Mouse (Mus musculus) heart, postnatal 25 days (tissue): ENCODE measurements at regions not wholly inside any gene's neighbourhood (a gene's known extent, or its start where the extent isn't known, plus 50 kb on each side); places are given as distances from the start of the nearest gene placed in this dataset.

Source experiments
- DNase-seq: peaks from one replicate; pipeline ENCODE4 v3.0.0; 2022; ENCODE audit warnings: low spot score
- intact Hi-C: fragments of 180-260 bp; cut with DNase I; formaldehyde crosslinking; loops from one replicate; pipeline ENCODE4 v1.15.1; 2025

GRCm38 (mm10) chr9:100404426-100404825 lies 82.2 kb downstream of the Il20rb start:
- intact Hi-C loops, result no loop called here
- no peak for DNase-seq

- intact Hi-C loops, result loop anchor here (1.0 kb wide), 1 partner anchor 553 kb away; no protein-coding TSS in a partner anchor
- DNase-seq, result no peak
These were observed 86.2 kb downstream of the Il20rb start for GRCm38 (mm10) chr9:100400366-100400765.

- intact Hi-C loops, result no loop called here
- no peak for DNase-seq
These were observed 90.2 kb downstream of the Il20rb start for GRCm38 (mm10) chr9:100396340-100396910.

GRCm38 (mm10) chr9:100395711-100396110 lies 90.9 kb downstream of the Il20rb start:
- intact Hi-C loops, result no loop called here
- peak; percentile 28 for DNase-seq

GRCm38 (mm10) chr9:100394632-100395031 lies 92.0 kb downstream of the Il20rb start:
- intact Hi-C loops, result no loop called here
- DNase-seq, result no peak

GRCm38 (mm10) chr9:100394166-100394565 lies 92.4 kb downstream of the Il20rb start:
- DNase-seq, result no peak
- intact Hi-C loops, result no loop called here

- no peak for DNase-seq
- intact Hi-C loops, result no loop called here
These were observed 94.3 kb downstream of the Il20rb start for GRCm38 (mm10) chr9:100392262-100392661.

GRCm38 (mm10) chr9:100391566-100392213 lies 94.9 kb downstream of the Il20rb start:
- no peak for DNase-seq
- intact Hi-C loops, result no loop called here

GRCm38 (mm10) chr9:100388393-100388792 lies 98.2 kb downstream of the Il20rb start:
- intact Hi-C loops, result no loop called here
- DNase-seq, result no peak

GRCm38 (mm10) chr9:100387171-100387685 lies 99.4 kb downstream of the Il20rb start:
- intact Hi-C loops, result no loop called here
- DNase-seq, result no peak

GRCm38 (mm10) chr9:100382492-100382891 lies 104.1 kb downstream of the Il20rb start:
- intact Hi-C loops, result loop anchor here (5.0 kb wide), 1 partner anchor 535 kb away; no protein-coding TSS in a partner anchor

GRCm38 (mm10) chr9:100369921-100370320 lies 116.7 kb downstream of the Il20rb start:
- intact Hi-C loops, result no loop called here
- DNase-seq, result no peak

More at GRCm38 (mm10) chr9:100382492-100382891, 104.1 kb downstream of the Il20rb start:
- DNase-seq, result no peak

GRCm38 (mm10) chr9:100366816-100367215 lies 119.8 kb downstream of the Il20rb start:
- intact Hi-C loops, result no loop called here
- no peak for DNase-seq

GRCm38 (mm10) chr9:100359934-100360716 lies 126.5 kb downstream of the Il20rb start:
- DNase-seq, result no peak
- intact Hi-C loops, result no loop called here

GRCm38 (mm10) chr9:100357553-100357952 lies 129.0 kb downstream of the Il20rb start:
- intact Hi-C loops, result no loop called here
- no peak for DNase-seq

GRCm38 (mm10) chr9:100340796-100341195 lies 145.8 kb downstream of the Il20rb start:
- DNase-seq, result no peak
- intact Hi-C loops, result no loop called here

GRCm38 (mm10) chr9:100307765-100308164 lies 178.8 kb downstream of the Il20rb start:
- DNase-seq, result no peak
- intact Hi-C loops, result no loop called here

GRCm38 (mm10) chr9:100307364-100307763 lies 179.2 kb downstream of the Il20rb start:
- intact Hi-C loops, result no loop called here
- no peak for DNase-seq

GRCm38 (mm10) chr9:100303762-100304161 lies 182.8 kb downstream of the Il20rb start:
- DNase-seq, result no peak
- intact Hi-C loops, result no loop called here

GRCm38 (mm10) chr9:100301613-100302012 lies 185.0 kb downstream of the Il20rb start:
- DNase-seq, result no peak
- intact Hi-C loops, result no loop called here

- intact Hi-C loops, result no loop called here
- no peak for DNase-seq
These were observed 209.2 kb downstream of the Il20rb start for GRCm38 (mm10) chr9:100277361-100277760.
